Mouse (Mus musculus) CH12.LX (cell line): ENCODE data around the gene Wnk4.

Experiments
- BHLHE40 ChIP-seq: IDR thresholded peaks from 2 replicates; pipeline ENCODE4 v1.6.1; 2011; ENCODE audit warnings: mild to moderate bottlenecking, low read depth, low read length, improper control_type of control experiment
- CHD2 ChIP-seq: IDR thresholded peaks from 2 replicates; pipeline ENCODE4 v1.6.1; 2011; ENCODE audit warnings: low read length, improper control_type of control experiment
- CTCF ChIP-seq, 2 experiments: IDR thresholded peaks in 1 of 2; conservative IDR thresholded peaks in 1 of 2; 2 replicates each; pipeline ENCODE4 v1.5.1; 2011 to 2012; ENCODE audit warnings: low read depth in 2 of 2, low read length in 2 of 2, improper control_type of control experiment in 1 of 2, inconsistent platforms in 1 of 2, mild to moderate bottlenecking in 1 of 2, moderate library complexity in 1 of 2
- ELF1 ChIP-seq: IDR thresholded peaks from 2 replicates; pipeline ENCODE4 v1.6.1; 2014; ENCODE audit warnings: low read depth, mild to moderate bottlenecking, inconsistent platforms, low read length, improper control_type of control experiment
- MAX ChIP-seq: IDR thresholded peaks from 2 replicates; pipeline ENCODE4 v1.6.1; 2011; ENCODE audit warnings: low read length, improper control_type of control experiment
- NELFE ChIP-seq: IDR thresholded peaks from 2 replicates; pipeline ENCODE4 v1.6.1; 2011; ENCODE audit warnings: low read depth, low read length, improper control_type of control experiment
- POLR2A ChIP-seq: IDR thresholded peaks from 2 replicates; pipeline ENCODE4 v1.6.1; 2011; ENCODE audit warnings: low read depth, mild to moderate bottlenecking, improper control_type of control experiment, low read length
- RCOR1 ChIP-seq: conservative IDR thresholded peaks from 2 replicates; pipeline ENCODE4 v1.6.1; 2012; ENCODE audit warnings: low read depth, mild to moderate bottlenecking, inconsistent platforms, low read length, improper control_type of control experiment
- TBP ChIP-seq: conservative IDR thresholded peaks from 2 replicates; pipeline ENCODE4 v1.6.1; 2011; ENCODE audit warnings: low read depth, low read length, improper control_type of control experiment
- ZC3H11A ChIP-seq: IDR thresholded peaks from 2 replicates; pipeline ENCODE4 v1.6.1; 2012; ENCODE audit warnings: low read depth, mild to moderate bottlenecking, inconsistent platforms, low read length, improper control_type of control experiment
- ZKSCAN1 ChIP-seq: IDR thresholded peaks from 2 replicates; pipeline ENCODE4 v1.6.1; 2012; ENCODE audit warnings: low read depth, inconsistent platforms, low read length, improper control_type of control experiment, borderline replicate concordance

DNA sequence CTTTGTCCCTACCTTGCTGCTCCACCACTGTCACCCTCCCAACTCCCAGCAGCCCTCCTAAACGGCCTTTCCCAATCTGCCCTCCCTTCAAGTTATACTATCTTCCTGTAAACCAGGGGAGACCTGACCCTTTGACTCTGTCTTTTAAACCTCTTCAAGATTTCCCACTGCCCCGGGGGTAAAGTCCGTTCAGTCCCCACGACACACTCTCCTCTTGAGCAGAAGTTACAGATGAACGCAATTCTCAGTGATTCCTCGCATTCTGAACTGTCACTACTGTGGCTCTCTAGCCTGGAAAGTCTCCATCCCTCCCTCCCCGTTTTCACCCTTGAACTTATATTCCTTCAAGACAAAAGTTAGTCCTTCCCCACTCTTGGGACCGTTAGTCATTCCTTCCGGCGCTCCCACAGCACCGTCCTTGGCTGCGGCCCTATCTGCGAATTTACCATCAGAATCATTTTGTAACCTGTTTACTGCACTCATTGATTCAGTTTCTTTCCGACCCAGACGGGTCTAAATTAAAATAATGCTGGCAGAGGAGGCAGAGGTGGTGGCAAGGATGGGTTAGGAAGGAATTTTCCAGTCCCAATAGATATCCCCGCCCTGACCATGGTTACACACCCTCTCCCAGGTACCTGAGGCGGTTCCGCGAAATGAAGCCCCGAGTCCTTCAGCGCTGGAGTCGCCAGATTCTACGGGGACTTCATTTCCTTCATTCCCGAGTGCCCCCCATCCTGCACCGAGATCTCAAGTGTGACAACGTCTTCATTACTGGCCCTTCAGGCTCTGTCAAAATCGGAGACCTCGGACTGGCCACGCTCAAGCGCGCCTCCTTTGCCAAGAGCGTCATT is 3.0 kb downstream of the Wnk4 start:
- TF ChIP-seq CTCF (conservative IDR thresholded peaks at IDR 0.05 in 1 of 2, IDR thresholded peaks at IDR 0.05 in 1 of 2; ENCODE audit: low read depth in 2 of 2, low read length in 2 of 2), result no peak
- TF ChIP-seq POLR2A, result no peak
- no peak for TF ChIP-seq ZC3H11A
- no peak for TF ChIP-seq RCOR1
- TF ChIP-seq ZKSCAN1, result no peak
- no peak for TF ChIP-seq MAX
- TF ChIP-seq CHD2, result no peak
- no peak for TF ChIP-seq BHLHE40
- no peak for TF ChIP-seq TBP
- TF ChIP-seq NELFE, result no peak
- TF ChIP-seq ELF1, result no peak
